Mouse (Mus musculus) cerebellum, adult (tissue): ENCODE data around the gene Olfr820.
"Not testable (repeated sequence)": the region's sequence is repeated elsewhere in the genome, so short reads cannot be mapped to it uniquely, and the experiment has no call there.

Source experiments
- ATAC-seq: cut with Nextera tagmentation; 2 replicates; pipeline ENCODE4 v1.9.2; 2017; ENCODE audit warnings: mild to moderate bottlenecking, moderate library complexity, mixed read lengths; ENCODE audit not compliant: insufficient number of reproducible peaks, low FRiP score, low TSS enrichment

Gene Olfr820

DNA sequence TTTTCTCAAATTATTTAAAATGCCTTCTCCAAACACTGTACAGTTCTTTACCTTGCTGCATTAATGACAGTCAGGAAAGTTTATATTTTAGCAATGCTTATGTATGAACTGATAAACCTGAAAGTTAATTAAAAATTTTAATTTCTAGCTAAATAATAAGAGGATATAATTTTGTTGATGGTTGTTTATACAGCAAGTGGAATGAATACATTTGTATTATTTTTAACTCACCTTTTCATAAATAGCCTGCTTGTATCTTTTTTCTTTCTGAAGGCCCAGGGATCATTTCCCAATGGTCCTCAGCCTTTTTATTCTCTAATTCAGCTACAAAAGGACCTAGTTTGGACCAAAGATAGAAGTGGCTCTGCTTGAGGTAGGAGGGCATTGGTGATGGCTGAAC, at the start of gene Olfr820:
Olfr820 (plus strand) TSS at position 301 of the 400 bp plus-strand sequence.
- no peak for ATAC-seq

DNA sequence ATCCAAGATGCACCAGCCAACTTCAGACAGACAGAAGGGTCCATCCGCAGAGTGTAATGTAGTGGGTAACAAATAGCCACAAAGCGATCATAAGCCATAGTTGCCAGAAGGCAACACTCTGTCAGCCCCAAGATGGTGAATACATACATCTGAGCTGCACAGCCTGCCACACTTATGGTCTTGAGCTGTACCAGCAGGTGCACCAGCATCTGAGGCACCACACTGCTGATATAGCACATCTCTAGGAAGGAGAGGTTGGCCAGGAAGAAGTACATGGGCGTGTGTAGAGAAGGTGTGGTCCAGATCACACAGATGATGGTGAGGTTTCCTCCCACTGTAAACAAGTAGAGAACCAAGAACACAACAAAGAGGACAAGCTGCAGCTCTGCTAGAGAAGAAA, 46.2 kb upstream of the Olfr820 start:
- not testable (repeated sequence) for ATAC-seq

DNA sequence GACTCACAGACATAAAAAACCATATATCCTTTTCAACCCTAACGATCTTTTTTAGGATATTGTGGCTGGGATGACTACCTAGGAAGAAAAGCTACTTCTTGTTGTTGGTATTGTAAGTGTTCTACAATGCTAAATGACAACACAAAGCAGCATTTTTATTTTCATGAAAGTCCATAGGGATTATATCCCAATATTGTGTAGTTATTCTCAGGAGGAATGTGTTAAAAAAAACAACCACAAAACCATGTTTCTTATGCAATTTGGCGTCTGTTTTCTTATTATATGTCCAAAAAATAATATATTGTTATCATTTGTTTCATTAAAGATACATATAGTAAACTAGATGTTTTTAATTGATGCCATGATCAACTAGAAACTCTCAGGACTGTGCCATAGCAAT, 45.3 kb upstream of the Olfr820 start, which contains the start of gene Olfr819:
Olfr819 (minus strand) TSS at position 101 of the 400 bp plus-strand sequence.
- not testable (repeated sequence) for ATAC-seq

DNA sequence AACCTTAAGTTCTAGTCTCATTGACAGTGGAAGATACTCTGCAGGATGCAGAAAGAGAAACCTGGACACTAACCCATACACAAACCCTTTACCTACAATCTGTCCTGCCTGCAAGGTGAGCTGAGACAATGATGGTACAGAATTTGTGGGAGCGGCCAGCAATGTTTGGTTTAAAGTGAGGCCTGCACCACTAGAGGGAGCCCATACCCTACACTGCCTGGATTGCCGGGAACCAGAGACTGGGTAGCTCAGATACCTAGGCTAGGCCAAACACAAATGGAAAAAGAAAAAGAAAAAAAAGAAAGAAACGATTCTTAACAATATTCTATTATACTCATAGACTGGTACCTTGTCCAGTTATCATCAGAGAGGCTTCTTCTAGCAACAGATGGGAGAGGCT, 39.4 kb upstream of the Olfr820 start:
- not testable (repeated sequence) for ATAC-seq

DNA sequence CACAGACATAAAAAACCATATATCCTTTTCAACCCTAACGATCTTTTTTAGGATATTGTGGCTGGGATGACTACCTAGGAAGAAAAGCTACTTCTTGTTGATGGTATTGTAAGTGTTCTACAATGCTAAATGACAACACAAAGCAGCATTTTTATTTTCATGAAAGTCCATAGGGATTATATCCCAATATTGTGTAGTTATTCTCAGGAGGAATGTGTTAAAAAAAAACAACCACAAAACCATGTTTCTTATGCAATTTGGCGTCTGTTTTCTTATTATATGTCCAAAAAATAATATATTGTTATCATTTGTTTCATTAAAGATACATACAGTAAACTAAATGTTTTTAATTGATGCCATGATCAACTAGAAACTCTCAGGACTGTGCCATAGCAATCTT, 36.4 kb upstream of the Olfr820 start, which contains the start of gene Olfr247:
Olfr247 (minus strand) TSS at position 101 of the 400 bp plus-strand sequence.
- not testable (repeated sequence) for ATAC-seq

DNA sequence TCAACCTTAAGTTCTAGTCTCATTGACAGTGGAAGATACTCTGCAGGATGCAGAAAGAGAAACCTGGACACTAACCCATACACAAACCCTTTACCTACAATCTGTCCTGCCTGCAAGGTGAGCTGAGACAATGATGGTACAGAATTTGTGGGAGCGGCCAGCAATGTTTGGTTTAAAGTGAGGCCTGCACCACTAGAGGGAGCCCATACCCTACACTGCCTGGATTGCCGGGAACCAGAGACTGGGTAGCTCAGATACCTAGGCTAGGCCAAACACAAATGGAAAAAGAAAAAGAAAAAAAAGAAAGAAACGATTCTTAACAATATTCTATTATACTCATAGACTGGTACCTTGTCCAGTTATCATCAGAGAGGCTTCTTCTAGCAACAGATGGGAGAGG, 30.6 kb upstream of the Olfr820 start:
- not testable (repeated sequence) for ATAC-seq

DNA sequence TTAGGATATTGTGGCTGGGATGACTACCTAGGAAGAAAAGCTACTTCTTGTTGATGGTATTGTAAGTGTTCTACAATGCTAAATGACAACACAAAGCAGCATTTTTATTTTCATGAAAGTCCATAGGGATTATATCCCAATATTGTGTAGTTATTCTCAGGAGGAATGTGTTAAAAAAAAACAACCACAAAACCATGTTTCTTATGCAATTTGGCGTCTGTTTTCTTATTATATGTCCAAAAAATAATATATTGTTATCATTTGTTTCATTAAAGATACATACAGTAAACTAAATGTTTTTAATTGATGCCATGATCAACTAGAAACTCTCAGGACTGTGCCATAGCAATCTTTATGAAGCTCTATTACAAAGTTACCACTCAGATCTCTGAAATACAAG, 27.5 kb upstream of the Olfr820 start, which contains the start of gene Gm10310:
Gm10310 (minus strand) TSS at position 101 of the 400 bp plus-strand sequence.
- not testable (repeated sequence) for ATAC-seq

DNA sequence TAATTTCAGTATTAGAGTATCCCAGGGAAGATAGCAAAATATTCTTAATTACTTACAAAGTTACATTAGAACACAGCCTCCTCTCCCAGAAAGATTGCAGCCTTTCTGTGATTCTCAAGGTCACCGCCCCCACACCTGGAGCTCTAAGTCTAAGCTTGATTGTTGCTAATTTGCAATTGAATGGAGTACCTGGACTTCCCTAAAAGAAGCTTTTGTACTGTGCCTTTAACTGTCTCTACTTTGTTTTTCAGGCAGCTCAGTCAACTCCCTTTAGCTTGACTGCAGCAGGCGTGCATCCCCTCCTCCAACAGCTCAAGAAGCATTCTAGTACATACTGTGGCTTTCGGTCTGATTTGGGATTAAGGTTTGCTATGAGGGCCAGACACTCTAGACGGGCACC, 8.3 kb upstream of the Olfr820 start:
- not testable (repeated sequence) for ATAC-seq

DNA sequence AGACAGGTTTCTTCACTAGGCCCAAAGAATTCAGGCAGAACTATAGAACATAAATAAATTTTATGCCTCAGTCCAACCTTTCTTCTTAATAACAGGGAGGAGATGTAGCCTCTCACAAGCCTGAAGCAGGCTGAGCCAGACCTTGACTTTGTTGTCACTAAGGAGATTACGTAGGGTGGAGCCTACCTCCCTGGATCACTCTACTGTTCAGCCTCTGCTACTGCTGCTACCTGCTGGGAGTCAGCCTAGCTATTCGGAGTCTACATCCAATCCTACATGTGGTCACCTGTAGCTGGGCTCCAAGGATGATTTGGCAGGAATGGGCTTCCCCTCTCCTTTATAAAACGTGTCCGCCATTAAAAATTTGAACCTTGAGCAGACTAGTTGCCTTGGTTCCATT, 7.1 kb upstream of the Olfr820 start:
- ATAC-seq: not testable (repeated sequence)

DNA sequence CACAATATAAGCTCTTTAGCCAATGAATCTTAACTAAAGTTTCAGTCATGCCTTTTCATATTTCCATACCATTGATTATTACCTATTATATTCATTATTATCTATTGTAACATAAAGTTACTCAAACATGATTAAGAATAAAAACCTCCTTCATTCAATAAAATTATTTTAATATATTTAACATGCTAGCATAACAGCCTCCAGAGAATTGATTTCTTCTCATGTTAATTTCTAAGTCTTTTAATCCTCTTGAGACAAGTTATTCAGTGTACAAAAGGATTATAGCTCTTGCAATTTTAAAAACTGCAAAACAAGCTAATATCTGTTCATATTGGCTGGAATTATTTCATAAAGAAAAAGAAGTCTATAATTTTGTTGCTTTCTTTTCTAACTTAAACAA, 17.6 kb downstream of the Olfr820 start, which contains the start of gene Olfr821:
Olfr821 (plus strand) TSS at position 301 of the 400 bp plus-strand sequence.
- no peak for ATAC-seq

DNA sequence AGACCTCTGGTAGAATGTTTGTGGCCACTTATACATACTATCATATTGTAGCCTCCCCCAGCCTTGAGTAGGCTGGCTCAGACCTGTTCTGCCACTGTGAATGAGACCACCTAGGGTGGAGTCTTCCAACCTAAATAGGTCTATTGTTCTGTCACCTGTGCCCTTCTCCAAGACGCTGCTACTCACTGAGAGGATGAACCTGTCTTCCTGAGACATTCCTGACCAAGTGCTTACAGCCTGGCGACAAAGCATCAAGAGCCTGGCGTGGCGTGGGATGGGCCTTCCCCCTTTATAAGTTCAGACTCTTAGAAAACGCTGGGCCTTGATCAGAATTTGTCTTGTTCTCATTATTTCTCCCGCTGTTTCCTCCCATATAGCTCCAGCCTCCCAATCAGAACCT, 24.7 kb downstream of the Olfr820 start:
- no peak for ATAC-seq
